Mouse (Mus musculus) cortical plate, adult 2 months (tissue): ENCODE results near the gene Vmn1r43.

Experiments used
- CTCF ChIP-seq: fragments of 200-500 bp; IDR thresholded peaks from 2 replicates; pipeline ENCODE4 v1.5.1; 2011; ENCODE audit warnings: mild to moderate bottlenecking, control low read depth, low read length; ENCODE audit not compliant: insufficient read depth; ENCODE audit errors: extremely low read depth
- POLR2A ChIP-seq: fragments of 200-500 bp; IDR thresholded peaks from 2 replicates; pipeline ENCODE4 v1.6.1; 2011; ENCODE audit warnings: mild to moderate bottlenecking, low read length, control low read depth; ENCODE audit not compliant: insufficient read depth; ENCODE audit errors: extremely low read depth

DNA sequence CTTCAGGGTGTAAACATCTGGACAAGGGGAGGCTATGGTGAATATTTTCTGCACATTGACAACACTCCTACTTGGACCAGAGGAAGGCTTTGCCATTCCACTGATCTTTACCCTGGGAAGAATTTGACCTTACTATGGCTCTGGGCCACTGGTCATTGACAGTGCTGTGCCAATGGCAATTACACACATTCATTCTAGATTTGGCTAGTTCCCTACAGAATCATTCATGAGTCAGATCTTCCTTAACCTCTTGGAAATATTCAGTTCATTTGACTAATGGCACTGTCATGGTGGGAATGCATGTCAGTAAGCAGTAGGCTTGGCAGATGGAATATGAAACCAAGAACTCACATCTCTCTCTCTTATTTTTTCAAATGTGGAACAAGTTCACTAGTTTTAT lies 4.7 kb upstream of the Vmn1r43 start:
- TF ChIP-seq POLR2A (no peak), CTCF (no peak)
